Mouse (Mus musculus): ENCODE measurements around the gene Pglyrp1.

The Pglyrp1 gene

DNA sequence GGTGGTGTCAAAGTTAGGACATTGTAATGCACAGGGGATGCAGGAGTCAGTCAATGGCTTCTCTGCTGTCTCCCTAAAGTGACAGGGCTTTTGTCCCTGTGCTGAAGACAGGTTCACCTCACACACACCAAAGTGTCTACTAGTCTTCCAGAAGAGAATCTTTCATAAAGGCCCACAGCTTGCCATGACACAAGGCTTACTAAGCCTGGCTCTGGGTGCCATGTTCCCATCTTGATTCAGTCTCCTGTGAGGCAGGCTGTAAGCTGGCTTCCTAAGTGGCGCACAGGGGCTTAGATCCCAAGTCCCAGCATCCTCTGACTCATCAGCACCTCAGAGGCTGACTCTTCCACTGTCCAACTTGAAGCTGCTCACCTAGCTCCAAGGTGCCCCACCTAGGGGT, 15.8 kb downstream of the Pglyrp1 start:
- DNase-seq (ENCODE audit: low spot score), result no peak

DNA sequence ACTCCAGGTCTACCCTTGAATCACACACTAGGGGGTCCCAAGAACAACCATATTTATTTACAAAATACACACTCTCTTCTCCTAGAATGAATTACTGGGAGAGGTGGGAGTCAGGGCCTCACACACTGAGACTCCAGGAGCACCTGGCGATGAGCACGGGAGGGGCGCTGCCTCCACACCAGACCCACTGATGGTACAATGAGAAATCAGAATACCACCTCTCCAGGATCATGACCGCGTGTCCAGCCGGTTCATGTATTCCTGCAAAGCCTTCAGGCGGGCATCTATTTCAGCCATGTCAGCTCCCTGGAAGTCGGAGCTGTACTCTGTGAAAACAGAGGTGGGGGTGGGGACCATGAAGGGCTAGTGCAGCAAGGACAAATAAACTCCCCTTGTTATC, 19.7 kb downstream of the Pglyrp1 start:
- no peak for DNase-seq (ENCODE audit: low spot score)

DNA sequence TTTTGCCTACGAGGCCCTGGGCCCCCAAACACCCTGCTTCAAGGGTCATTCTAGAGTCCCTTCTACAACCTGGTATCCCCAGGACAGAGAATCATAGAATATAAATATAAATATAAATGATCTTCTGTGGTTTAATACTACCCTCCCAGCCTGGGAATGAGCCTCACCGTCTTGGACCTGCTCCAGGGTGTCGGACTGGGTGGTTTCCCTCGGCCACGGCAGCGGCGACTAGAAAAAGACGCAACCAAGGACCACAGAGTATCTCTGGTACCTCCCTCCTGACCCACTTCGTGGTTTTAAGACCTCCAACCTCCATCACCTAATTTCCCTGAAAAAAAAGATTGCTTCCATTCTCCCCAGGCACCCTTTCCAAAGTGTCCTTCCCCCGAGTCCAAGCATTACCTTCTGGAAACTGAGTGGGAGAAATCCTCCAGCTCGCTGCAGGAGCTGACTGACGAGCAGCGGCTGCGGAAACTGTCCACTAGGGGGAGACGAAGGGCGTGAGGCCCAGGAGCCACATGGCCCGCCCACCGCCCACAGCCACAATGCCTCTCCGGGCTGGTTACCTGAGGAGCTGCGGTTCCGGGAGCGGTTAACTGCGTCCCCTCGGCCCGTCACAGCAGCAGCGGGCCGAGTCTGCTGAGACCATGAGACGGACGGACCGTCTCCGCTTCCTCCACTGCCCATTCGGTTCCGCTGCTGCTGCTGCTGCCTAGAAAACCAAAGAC, 20.9 kb downstream of the Pglyrp1 start:
- DNase-seq (ENCODE audit: low spot score), result peak; percentile 83

DNA sequence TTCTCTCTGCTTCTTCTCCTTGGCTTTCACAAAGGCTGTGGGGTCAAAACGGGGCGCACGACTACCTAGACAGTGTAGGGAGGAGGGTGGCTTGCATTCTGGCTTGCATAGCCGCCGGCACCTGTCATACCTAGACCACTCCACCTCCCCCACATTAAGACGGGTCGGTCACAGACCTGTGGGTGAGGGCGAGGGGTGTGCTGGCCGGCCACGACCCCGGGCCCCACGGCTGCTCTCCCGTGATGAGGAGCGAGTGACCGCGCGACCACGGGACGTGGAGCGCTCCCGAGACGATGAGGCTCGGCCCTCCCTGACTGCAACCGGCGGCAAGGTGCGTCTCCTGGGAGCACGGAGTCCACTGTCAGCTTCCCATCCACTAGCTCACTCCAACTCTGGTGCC, 21.9 kb downstream of the Pglyrp1 start:
- DNase-seq (ENCODE audit: low spot score), result no peak

DNA sequence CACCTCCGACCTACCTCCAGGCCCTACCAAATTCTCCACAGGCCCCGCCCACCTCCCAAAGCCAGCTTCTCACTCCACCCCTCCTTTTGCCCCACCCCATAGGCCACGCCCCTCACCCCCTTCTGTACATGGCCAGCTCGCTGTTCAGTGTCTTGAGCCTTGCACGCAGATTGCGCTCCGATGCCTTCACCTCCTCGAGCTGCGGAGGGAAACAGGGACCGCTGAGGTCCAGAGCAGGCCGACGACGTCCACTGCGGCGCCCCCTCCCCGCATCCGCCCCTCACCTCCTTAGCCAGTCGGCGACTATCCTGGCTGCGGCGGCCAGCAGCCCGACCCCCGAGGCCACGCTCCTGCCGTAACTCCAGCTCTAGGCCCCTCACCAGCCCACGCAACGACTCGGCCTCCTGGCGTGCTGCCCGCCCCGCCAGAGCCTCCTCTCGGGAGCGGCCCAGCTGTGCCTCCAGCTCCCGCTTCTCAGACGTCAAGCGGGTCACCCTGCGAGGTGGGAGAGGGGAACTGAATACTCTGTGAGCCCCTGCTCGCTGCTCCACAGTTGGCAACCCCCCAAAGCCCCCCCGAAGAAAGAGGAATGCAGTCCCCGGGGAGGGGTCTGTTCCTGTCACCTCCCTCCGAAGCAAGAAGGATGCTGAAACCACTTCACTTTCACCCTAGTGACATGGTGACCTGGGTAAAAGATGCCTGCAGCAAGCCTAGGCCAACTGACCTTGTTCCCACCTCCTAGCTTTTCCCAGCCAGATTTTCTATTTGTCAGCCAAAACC, 22.7 kb downstream of the Pglyrp1 start:
- peak; percentile 72 for DNase-seq (ENCODE audit: low spot score)

DNA sequence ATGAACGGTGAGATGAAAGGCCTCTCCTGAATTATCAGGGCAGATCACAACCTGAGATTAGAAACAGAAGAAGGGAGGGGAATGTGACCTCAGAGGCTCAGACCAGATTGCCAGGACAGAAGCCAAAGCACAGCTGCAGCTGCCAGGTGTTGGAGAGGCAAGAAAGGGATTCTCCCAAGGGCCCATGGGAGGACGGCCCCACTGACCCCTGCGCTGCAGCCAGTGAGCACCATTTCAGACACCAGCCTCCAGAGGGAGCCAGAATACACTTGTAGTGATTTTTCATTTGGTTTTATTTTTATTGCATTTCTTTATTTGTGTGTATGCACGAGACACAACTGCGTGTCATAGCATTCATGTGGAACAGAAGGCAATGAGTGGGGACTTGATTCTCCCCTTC, 25.4 kb downstream of the Pglyrp1 start:
- no peak for DNase-seq (ENCODE audit: low spot score)

DNA sequence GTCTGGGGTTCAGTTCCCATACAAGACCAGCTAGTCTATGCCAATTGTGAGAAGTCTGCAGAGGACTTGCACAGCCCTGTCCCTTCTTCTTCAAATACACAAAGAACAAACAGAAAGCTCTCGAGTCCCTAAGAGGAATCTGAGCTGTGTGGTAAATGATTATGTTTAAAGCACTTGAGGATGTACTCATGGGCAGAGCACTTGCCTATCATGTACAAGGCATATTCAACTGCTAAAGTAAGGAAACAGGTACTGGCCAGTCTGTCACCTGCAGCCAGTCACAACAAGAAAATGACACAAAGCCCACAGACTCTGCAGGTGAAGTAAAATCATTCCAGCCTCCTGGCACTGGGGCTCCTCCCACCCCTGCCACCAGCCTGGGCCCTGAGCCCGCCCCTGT, 29.4 kb downstream of the Pglyrp1 start:
- DNase-seq (ENCODE audit: low spot score), result no peak

DNA sequence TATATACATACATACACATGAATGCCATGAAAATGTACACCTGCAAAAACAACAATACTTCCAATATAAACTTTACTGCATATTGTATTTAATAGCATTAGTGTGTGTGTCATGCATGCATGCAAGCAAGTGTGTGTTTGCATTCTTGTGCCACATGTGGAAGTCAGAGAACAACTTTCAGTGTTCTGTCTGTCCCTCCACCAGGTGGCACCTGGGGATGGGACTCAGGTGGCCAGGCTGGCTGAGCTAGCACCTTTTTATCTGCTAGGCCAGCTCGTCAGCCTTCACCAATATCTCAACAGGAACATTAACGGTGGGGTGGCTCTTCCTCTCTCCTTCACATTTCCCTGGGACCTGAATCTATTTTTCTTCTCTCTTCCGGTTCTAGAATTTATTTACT, 31.4 kb downstream of the Pglyrp1 start:
- no peak for DNase-seq (ENCODE audit: low spot score)

DNA sequence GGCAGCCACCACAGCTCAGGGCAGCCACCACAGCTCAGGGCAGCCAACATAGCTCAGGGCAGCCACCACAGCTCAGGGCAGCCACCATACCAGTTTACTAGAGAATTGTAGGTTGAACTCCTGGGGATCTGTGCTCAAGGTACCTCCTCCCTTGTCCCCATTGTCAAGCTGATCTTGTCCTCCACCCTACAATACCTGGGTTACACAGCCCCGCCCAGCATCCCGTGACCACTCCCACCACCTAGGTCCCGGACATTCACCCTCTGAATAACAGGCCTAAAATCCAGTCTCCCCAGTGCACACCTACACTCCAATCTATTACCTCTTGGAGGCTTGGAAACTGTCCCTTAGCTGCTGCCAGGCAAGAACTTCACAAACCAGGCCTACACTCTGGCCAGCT, 33.8 kb downstream of the Pglyrp1 start:
- DNase-seq (ENCODE audit: low spot score), result no peak

DNA sequence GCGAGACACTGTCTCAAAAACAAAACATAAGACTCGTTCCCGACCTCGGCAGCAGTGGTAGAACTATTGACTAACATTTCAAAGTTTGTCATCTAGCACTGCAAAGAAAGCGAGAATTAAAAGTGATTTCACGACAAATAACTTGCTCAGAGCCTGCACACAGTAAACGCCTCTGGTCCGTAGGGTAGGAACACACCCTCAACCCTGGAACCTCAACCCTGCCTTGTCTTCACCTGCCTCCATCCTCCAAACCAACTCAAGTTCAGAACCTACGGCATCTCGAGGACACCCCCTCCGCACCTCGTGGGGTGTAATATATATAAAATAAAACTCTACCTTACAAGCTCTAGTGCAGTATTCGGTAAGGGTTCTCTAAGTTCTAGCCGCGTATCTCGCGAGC, 38.7 kb downstream of the Pglyrp1 start:
- no peak for DNase-seq (ENCODE audit: low spot score)

DNA sequence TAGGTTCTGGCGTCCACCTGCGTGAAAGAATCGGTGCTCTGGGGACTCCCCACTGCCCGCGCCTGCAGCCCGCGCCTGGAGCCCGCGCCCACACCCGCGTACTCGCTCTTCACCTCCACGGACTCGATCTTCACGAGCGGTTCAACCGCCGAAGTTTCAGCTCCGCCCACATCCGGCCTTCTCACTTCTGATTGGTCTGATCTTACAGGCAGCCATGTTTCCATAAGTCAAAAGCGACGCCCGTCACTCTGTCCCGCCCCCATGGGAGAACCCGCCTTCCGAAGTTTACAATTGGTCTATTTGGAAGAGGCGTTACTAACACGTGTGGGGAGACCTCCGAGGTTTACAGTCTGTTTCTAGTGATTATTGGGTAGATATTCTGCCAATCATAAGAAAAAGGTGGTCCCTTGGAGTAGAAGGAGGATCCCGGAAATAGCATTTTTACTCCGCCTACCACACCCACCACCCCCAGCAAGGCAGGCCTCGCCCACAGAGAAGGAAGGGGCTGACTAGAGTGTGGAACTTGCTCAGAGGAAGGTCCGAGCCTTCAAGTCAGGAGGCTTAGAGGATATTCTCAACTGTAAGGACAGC, 39.2 kb downstream of the Pglyrp1 start, which contains the start of gene Ccdc61:
Ccdc61 (minus strand) TSS at position 175 of the 591 bp plus-strand sequence.
- peak; percentile 96 for DNase-seq (ENCODE audit: low spot score)

DNA sequence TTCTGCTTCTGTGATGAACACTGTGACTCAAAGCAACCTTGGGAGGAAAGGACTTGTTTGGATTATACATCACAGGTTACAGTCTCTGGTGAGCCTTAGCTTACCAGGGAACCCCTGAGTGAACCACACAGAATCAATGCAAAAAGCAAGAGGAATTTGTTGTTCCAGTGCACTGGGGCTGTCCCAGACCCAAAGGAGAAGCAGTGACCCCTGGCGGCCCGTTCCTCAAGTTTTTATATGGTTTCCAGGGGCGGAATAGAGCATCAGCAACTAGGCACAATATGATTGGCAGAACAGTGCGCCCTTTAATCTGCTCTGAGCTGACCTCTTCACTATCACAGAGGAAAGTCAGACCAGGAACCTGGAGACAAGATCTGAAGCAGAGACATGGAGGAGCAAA, 45.1 kb downstream of the Pglyrp1 start:
- no peak for DNase-seq (ENCODE audit: low spot score)

DNA sequence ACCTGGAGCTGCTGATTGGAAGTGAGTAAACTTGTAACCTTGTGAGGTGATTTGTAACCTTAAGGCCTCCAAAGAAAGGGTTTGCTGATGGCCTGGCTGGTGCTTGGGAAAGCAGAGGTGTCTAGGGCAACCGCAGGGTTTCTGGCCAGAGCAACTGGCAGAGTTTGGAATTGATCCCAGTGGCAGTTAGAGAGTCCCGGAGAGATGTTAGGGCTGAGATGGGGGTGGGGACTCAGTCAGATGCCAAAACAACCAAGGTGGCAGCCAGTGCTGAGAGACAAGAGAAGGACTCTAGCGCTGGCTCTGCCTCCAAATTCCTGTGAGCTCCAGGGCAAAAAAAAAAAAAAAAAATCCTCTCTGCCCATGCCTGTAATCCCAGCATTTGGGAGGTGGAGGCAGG, 46.8 kb downstream of the Pglyrp1 start:
- DNase-seq (ENCODE audit: low spot score), result no peak

DNA sequence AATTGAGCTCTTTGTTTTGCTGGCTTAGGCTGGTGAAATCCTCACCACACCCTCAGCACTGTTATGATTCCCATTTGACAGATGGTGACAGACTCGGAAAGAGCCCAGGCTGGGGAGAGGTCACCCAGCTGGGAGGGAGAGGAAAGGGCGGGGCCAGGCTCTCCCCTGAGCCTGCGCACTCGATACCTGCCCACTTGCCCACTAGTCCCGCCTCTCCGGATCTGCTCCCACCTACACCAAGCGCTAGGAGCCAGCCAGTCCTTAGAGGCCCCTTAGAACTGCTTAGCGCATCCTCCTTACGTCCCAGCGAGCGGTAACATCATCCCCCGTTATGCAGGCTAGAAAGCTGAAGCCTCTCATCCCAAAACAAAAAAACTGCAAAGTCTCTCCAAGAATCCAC, 49.9 kb downstream of the Pglyrp1 start:
- DNase-seq (ENCODE audit: low spot score), result peak; percentile 31

DNA sequence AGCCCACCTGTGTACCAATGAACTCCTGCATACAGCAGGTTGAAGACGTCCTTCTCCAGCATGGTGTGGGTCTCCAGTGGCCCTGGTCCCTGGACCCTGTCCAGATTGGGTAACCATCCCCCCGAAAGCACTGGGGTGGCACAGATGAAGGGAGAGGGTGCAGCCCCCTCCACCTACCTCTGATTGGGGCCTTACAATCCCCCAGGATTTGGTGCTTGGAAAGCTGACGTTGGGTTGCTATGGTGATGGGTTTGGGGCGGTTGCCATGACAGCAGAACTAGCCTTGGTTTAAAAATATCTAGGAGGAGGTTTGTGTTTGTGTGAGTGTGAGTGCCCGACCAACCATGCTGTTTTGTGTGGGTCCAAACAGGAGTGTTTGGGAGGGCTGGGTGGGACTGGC, 51.7 kb downstream of the Pglyrp1 start:
- no peak for DNase-seq (ENCODE audit: low spot score)

DNA sequence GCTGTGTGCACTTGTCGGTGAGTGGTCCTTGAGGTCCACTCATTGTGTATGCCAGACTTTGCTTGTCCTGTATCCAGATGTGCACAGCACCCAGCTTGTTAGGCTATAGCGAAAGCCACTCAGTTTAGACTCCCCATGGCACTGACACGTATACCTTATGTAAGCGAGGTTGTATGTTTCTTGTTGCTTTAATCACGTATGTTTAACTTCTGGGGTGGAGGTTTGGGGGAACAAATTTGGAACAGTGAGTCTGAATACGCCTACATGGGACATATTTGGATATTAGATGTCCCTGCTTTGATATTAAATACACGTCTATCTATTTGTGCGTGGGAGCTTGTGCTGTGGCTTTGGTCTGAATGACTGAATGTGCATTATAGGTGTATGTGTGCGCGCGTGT, 52.1 kb downstream of the Pglyrp1 start:
- DNase-seq (ENCODE audit: low spot score), result no peak

DNA sequence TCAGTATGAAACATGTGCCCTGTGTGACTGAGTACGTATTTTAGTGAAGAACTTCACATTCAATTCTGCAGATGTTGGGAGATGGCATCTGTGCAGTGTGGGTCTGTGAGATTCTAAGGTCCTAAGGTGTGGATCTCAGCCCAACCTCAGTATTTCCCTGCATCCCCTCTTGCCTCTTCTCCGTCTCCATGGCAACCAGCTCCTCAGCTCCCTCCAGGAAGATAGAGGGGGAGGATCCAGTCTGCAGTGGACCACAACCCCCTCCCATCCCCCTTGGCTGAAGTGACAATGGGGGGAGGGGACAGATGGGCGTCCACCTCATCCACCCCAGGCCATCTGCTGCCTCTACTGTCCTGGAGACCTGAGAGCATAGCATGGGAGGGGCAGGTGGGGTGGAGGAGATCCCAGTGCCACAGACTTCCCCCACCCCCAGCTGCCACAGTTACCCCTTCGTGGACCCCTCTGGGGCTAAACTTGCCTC, 52.6 kb downstream of the Pglyrp1 start:
- DNase-seq (ENCODE audit: low spot score), result no peak

DNA sequence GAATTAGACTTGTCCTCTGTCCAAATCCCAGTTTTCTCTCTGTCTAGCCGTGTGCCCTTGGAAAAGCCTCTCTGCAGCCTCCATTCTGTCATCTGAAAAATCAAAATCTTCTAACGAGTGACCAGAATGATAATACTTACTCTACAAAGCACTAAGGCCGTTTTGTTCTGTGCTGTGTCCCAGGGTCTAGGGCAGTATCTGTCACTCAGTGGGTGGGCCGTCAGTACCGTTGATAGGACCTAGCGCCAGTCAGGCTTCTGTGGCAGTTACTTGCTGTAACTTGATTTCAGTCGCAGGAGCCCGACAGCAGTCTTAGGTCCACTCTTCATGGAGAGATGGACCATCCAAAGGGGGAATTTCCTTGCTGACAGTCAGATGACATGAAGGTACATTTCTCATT, 53.2 kb downstream of the Pglyrp1 start:
- no peak for DNase-seq (ENCODE audit: low spot score)

DNA sequence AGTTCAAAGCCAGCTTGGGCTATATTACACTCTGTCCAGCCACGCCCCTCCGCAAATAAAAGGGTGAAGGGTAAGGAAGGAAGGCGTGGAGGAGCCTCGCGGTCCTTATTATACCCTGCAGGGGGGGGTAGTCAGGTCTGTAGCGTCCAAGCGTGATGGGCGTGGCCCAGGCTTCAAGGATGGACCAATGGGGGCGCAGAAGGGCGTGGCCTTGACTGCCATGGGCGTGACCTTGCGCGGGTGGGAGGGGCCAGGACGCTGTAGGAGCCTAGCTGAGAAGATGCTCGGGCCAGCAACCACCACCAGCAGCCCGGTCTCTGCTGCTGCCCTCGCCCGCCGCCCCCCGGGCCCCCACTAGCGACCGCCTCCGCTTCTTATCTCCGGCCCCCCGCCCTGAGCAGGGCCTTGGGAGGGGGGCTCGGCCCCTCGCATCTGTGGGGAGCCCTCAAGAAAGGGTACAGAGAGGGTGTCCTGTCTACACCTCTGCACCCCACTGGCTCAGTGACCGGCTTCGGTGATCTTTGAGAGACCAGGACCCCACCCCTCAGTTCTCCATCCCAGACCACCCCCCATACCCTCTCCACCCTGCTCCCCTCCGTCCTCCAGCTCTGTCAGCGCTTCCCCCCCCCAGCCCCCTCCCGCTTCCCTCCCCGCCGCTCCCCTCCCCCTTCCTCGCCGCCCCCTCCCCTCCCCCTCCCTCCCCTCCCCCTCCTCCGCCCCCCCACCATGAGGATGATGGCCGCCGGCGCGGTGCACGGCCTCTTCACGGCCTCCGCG, 54.2 kb downstream of the Pglyrp1 start, which contains the start of gene Nova2:
Nova2 (plus strand) TSS at position 727 of the 777 bp plus-strand sequence.
- peak; percentile 89 for DNase-seq (ENCODE audit: low spot score)

DNA sequence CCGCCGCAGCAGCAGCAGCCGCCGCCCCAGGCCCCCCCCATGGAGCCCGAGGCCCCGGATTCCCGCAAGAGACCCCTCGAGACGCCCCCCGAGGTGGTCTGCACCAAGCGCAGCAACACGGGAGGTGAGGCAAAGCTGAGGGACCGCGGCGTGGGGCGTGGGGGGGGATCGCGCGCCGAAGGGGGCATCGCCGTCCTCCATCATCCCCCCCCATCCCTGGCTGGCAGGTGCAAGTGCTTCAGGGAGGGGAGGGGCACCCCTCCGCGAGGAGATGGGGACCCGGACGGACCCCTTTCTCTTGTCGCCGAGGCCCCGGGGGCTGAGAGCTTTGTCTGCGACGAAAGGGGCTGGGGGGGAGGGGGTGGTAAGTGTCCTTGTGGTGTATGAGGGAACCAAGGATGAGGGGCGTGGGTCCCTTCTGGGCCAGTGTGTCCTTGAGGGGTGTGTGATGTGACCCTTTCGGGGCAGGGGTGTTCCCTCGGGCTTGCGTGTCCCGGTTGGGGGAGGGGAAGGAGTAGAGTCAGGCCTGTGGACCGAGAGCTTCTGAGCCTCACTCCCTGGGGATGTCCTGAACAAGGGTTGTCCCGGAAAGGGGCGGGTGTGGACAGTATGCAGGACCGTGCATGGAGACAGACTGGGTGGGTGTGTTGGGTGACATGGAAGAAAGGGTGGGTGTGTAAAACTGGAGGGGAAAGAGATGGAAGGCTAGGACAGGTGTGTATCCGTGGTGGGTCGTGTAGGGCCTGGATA, 55.1 kb downstream of the Pglyrp1 start:
- no peak for DNase-seq (ENCODE audit: low spot score)

DNA sequence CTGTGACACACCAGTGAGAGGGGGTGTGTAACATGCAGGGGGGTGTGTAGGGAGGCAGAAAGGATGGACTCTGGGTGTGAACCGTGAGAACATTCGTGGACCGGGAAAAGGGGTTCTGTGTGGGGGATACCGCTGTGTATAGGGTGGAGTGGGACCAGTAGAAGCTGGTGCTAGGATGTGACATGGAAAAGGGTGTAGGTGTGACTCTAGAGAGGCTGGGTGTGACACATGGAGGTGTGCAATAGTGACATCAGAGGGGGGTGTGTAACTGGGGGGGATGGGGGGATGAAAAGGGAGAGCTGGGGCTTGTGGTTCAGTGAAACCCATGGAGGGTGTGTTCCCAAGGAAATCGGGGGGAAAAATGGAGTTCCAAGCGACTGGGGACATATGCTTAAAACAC, 55.8 kb downstream of the Pglyrp1 start:
- DNase-seq (ENCODE audit: low spot score), result no peak
